Comparison of ENCODE assay signal across 8 mouse cellular contexts in the genomic region with DNA sequence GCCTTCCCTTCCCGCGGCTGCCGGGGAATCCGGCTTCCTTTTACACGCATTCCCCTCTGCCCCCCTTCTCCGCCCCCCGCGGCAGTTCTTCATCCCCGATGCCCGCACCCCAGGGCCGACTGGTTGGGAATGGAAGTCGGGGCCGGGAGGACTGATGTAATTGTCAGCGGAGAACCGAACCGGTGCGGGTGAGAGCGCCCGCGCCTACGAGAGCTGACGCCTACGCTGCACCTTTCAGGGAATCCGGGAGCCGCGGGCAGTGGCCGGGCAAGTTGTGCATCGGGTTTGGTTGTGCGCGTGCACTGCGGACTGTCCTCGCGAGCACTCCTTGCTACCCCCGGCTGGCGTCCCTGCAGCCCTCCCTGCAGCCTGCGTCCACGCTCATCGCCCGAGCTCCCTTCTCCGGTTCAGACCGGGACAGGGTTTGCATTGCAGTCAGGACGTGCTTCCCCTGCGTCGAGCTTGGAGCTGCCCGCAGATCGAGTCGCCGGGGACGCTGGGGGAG. TPM values are rescaled to one million over a fixed set of nuclear protein-coding genes. Genes with fewer than 3 reads are reported as not detected.
DNase-seq lines count a peak whose midpoint lies in the region; ATAC-seq and TF ChIP-seq lines count a peak whose summit lies in the region.

No protein-coding gene starts in this region.

- peak overlapping the region; percentile 72 for H3K9ac ChIP-seq in embryonic facial prominence, embryonic 15.5 days
- peak overlapping the region; percentile 77 for H3K9ac ChIP-seq in heart, embryonic 11.5 days (ENCODE audit: low read depth, low read length)
- H3K9ac ChIP-seq in kidney, embryonic 14.5 days (ENCODE audit: low read depth, low read length) = peak overlapping the region; percentile 73
- H3K9ac ChIP-seq in limb, embryonic 14.5 days (ENCODE audit: low read depth, low read length, severe bottlenecking) = peak overlapping the region; percentile 77
- peak overlapping the region; percentile 96 for H3K9ac ChIP-seq in midbrain, postnatal 0 days (replicated peaks; ENCODE audit: low read length, poor library complexity, severe bottlenecking)

- DNase-seq in CD4-positive helper T cell, adult 2 months (ENCODE audit: low read depth, low spot score) = peak; percentile 22
- DNase-seq in adrenal gland, postnatal 4 days (ENCODE audit: low spot score in 2 of 2) = peak; percentile 18 to 19
- peak; percentile 42 for DNase-seq in limb, embryonic 14.5 days (ENCODE audit: low spot score)
- peak; percentile 73 for DNase-seq in midbrain, postnatal 0 days (ENCODE audit: low spot score)
- DNase-seq in testis, postnatal 10 days (ENCODE audit: low spot score) = peak; percentile 66

- H3K27ac ChIP-seq in embryonic facial prominence, embryonic 15.5 days (replicated peaks) = peak overlapping the region; percentile 76
- H3K27ac ChIP-seq in heart, embryonic 11.5 days (ENCODE audit: low read depth, low read length) = peak overlapping the region; percentile 46; the same call in 1 of the 2 replicates
- 0 out of 2 replicates have a peak overlapping the region, but pooled peaks have one; percentile 27 for H3K27ac ChIP-seq in kidney, embryonic 14.5 days (ENCODE audit: low read depth, low read length)
- peak overlapping the region; percentile 55 for H3K27ac ChIP-seq in limb, embryonic 14.5 days (replicated peaks; ENCODE audit: low read depth, low read length)
- H3K27ac ChIP-seq in midbrain, postnatal 0 days (ENCODE audit: low read depth, low read length) = peak overlapping the region; percentile 95

- H3K27me3 ChIP-seq in embryonic facial prominence, embryonic 15.5 days = peaks cover 4% of the 10 kb centered on the region
- H3K27me3 ChIP-seq in heart, embryonic 11.5 days (ENCODE audit: control insufficient read depth, insufficient read depth, low read length) = peaks cover 9% of the 10 kb centered on the region; the same call in 1 of the 2 replicates
- H3K27me3 ChIP-seq in kidney, embryonic 14.5 days (ENCODE audit: control insufficient read depth, insufficient read depth, low read length) = peaks cover 10% of the 10 kb centered on the region; the same call in 1 of the 2 replicates
- no peaks in the 10 kb centered on the region for H3K27me3 ChIP-seq in limb, embryonic 14.5 days (ENCODE audit: control insufficient read depth, insufficient read depth, low read length)
- no peaks in the 10 kb centered on the region for H3K27me3 ChIP-seq in midbrain, postnatal 0 days (ENCODE audit: insufficient read depth, low read length)

- no peak for TF ChIP-seq CTCF in midbrain, postnatal 0 days (IDR thresholded peaks at IDR 0.05)

- H3K4me1 ChIP-seq in embryonic facial prominence, embryonic 15.5 days = peaks cover 4% of the 10 kb centered on the region; the same call in 1 of the 2 replicates
- peaks cover 6% of the 10 kb centered on the region; the same call in 1 of the 2 replicates for H3K4me1 ChIP-seq in heart, embryonic 11.5 days (ENCODE audit: control insufficient read depth, insufficient read depth, low read length)
- H3K4me1 ChIP-seq in kidney, embryonic 14.5 days (ENCODE audit: control insufficient read depth, insufficient read depth, low read length) = 0 out of 2 replicates have a peak, but pooled peaks cover 3% of the 10 kb centered on the region
- peaks cover 8% of the 10 kb centered on the region for H3K4me1 ChIP-seq in limb, embryonic 14.5 days (ENCODE audit: control insufficient read depth, insufficient read depth, low read length)
- H3K4me1 ChIP-seq in midbrain, postnatal 0 days (ENCODE audit: insufficient read depth, low read length) = peaks cover 4% of the 10 kb centered on the region

- peak; percentile 60 for ATAC-seq in embryonic facial prominence, embryonic 15.5 days (ENCODE audit: insufficient number of reproducible peaks, low FRiP score, low TSS enrichment, low read depth)
- ATAC-seq in heart, embryonic 11.5 days (replicated peaks; ENCODE audit: insufficient number of reproducible peaks, low FRiP score, low TSS enrichment) = peak; percentile 50; the same call in 1 of the 2 replicates
- ATAC-seq in kidney, embryonic 14.5 days (ENCODE audit: low FRiP score, low TSS enrichment) = peak; percentile 59
- ATAC-seq in limb, embryonic 14.5 days (ENCODE audit: low FRiP score, low read depth) = peak; percentile 51
- peak; percentile 71 for ATAC-seq in midbrain, postnatal 0 days (ENCODE audit: low FRiP score)

- WGBS in embryonic facial prominence, embryonic 15.5 days = 0% methylated on average over 45 of the region's 49 CpGs
- under 1% methylated on average over 48 of the region's 49 CpGs for WGBS in heart, embryonic 11.5 days (ENCODE audit: insufficient replicate concordance)
- under 1% methylated on average over 47 of the region's 49 CpGs for WGBS in kidney, embryonic 14.5 days
- WGBS in limb, embryonic 14.5 days = 2% methylated on average over 29 of the region's 49 CpGs
- under 1% methylated on average over 42 of the region's 49 CpGs for WGBS in midbrain, postnatal 0 days

- peak overlapping the region; percentile 90 for H3K4me2 ChIP-seq in embryonic facial prominence, embryonic 15.5 days (replicated peaks)
- H3K4me2 ChIP-seq in heart, embryonic 11.5 days = peak overlapping the region; percentile 94
- peak overlapping the region; percentile 90 for H3K4me2 ChIP-seq in kidney, embryonic 14.5 days (replicated peaks; ENCODE audit: low read depth, low read length)
- peak overlapping the region; percentile 77 for H3K4me2 ChIP-seq in limb, embryonic 14.5 days (replicated peaks; ENCODE audit: low read depth, low read length, severe bottlenecking)
- H3K4me2 ChIP-seq in midbrain, postnatal 0 days (ENCODE audit: low read depth, low read length, poor library complexity, severe bottlenecking) = peak overlapping the region; percentile 83

- no peaks in the 10 kb centered on the region for H3K36me3 ChIP-seq in embryonic facial prominence, embryonic 15.5 days
- no peaks in the 10 kb centered on the region for H3K36me3 ChIP-seq in heart, embryonic 11.5 days (ENCODE audit: control insufficient read depth, insufficient read depth, low read length)
- H3K36me3 ChIP-seq in kidney, embryonic 14.5 days (ENCODE audit: control insufficient read depth, insufficient read depth, low read length) = no peaks in the 10 kb centered on the region
- no peaks in the 10 kb centered on the region for H3K36me3 ChIP-seq in limb, embryonic 14.5 days (ENCODE audit: control insufficient read depth, insufficient read depth, low read length)
- H3K36me3 ChIP-seq in midbrain, postnatal 0 days (ENCODE audit: insufficient read depth, low read length) = no peaks in the 10 kb centered on the region

- no peak for TF ChIP-seq POLR2A in limb, embryonic 14.5 days (IDR thresholded peaks at IDR 0.05; ENCODE audit: borderline replicate concordance, extremely low read depth, insufficient read depth, insufficient read length)

- H3K9me3 ChIP-seq in embryonic facial prominence, embryonic 15.5 days (replicated peaks) = no peaks in the 10 kb centered on the region
- no peaks in the 10 kb centered on the region for H3K9me3 ChIP-seq in heart, embryonic 11.5 days (replicated peaks; ENCODE audit: control insufficient read depth, low read length)
- no peaks in the 10 kb centered on the region for H3K9me3 ChIP-seq in kidney, embryonic 14.5 days (ENCODE audit: control insufficient read depth, low read length)
- H3K9me3 ChIP-seq in limb, embryonic 14.5 days (ENCODE audit: control insufficient read depth, low read length) = no peaks in the 10 kb centered on the region
- no peaks in the 10 kb centered on the region for H3K9me3 ChIP-seq in midbrain, postnatal 0 days (ENCODE audit: low read length)

- peak overlapping the region; percentile 95 for H3K4me3 ChIP-seq in embryonic facial prominence, embryonic 15.5 days (replicated peaks)
- peak overlapping the region; percentile 83 for H3K4me3 ChIP-seq in heart, embryonic 11.5 days (ENCODE audit: low read depth, low read length)
- peak overlapping the region; percentile 92 for H3K4me3 ChIP-seq in kidney, embryonic 14.5 days (ENCODE audit: low read length)
- peak overlapping the region; percentile 93 for H3K4me3 ChIP-seq in limb, embryonic 14.5 days (replicated peaks; ENCODE audit: low read length)
- H3K4me3 ChIP-seq in midbrain, postnatal 0 days (ENCODE audit: low read depth, low read length) = peak overlapping the region; percentile 96

RNA-seq across cellular contexts. Expression of a gene that starts 0.7 kb away (rescaled TPM):
- total RNA-seq in adrenal gland, postnatal 4 days (2021) = 10 to 100 TPM; 29.9 to 33.9 TPM
- polyA plus RNA-seq in embryonic facial prominence, embryonic 15.5 days (2015; fragmentation: Nextera tagmentation; extraction: Ambion mirVana) = 12.0 and 15.1 TPM in 2 replicates
- polyA plus RNA-seq in heart, embryonic 11.5 days (2014; fragmentation: Nextera tagmentation; extraction: Ambion mirVana) = 5.9 TPM in 2 replicates
- 13.2 and 17.5 TPM in 2 replicates for polyA plus RNA-seq in kidney, embryonic 14.5 days (2014; fragmentation: Nextera tagmentation; extraction: Ambion mirVana)
- 8.9 and 11.3 TPM in 2 replicates for polyA plus RNA-seq in limb, embryonic 14.5 days (2012; rRNA removed)
- polyA plus RNA-seq in limb, embryonic 14.5 days (2014; fragmentation: Nextera tagmentation; extraction: Ambion mirVana) = 11.5 and 15.1 TPM in 2 replicates
- 17.0 and 20.4 TPM in 2 replicates for total RNA-seq in midbrain, postnatal 0 days (2014; rRNA removed)
- 22.2 and 26.7 TPM in 2 replicates for polyA plus RNA-seq in midbrain, postnatal 0 days (2015; fragmentation: Nextera tagmentation; extraction: Ambion mirVana)

RNA-seq across cellular contexts. Expression of a gene that starts 37.2 kb away (rescaled TPM):
- total RNA-seq in adrenal gland, postnatal 4 days (2021) = 10 to 100 TPM; 49.3 to 50.7 TPM
- polyA plus RNA-seq in embryonic facial prominence, embryonic 15.5 days (2015; fragmentation: Nextera tagmentation; extraction: Ambion mirVana) = 14.8 and 15.5 TPM in 2 replicates
- 11.0 and 11.4 TPM in 2 replicates for polyA plus RNA-seq in heart, embryonic 11.5 days (2014; fragmentation: Nextera tagmentation; extraction: Ambion mirVana)
- 15.9 and 18.2 TPM in 2 replicates for polyA plus RNA-seq in kidney, embryonic 14.5 days (2014; fragmentation: Nextera tagmentation; extraction: Ambion mirVana)
- 24.9 and 31.2 TPM in 2 replicates for polyA plus RNA-seq in limb, embryonic 14.5 days (2012; rRNA removed)
- 14.8 and 16.8 TPM in 2 replicates for polyA plus RNA-seq in limb, embryonic 14.5 days (2014; fragmentation: Nextera tagmentation; extraction: Ambion mirVana)
- total RNA-seq in midbrain, postnatal 0 days (2014; rRNA removed) = 31.3 and 37.5 TPM in 2 replicates
- polyA plus RNA-seq in midbrain, postnatal 0 days (2015; fragmentation: Nextera tagmentation; extraction: Ambion mirVana) = 17.5 and 17.9 TPM in 2 replicates

RNA-seq across cellular contexts. Expression of a gene that starts 46.7 kb away (rescaled TPM):
- total RNA-seq in adrenal gland, postnatal 4 days (2021) = not detected
- polyA plus RNA-seq in embryonic facial prominence, embryonic 15.5 days (2015; fragmentation: Nextera tagmentation; extraction: Ambion mirVana) = not detected in 2 replicates
- 0.26 and 0.61 TPM in 2 replicates for polyA plus RNA-seq in heart, embryonic 11.5 days (2014; fragmentation: Nextera tagmentation; extraction: Ambion mirVana)
- not detected in 2 replicates for polyA plus RNA-seq in kidney, embryonic 14.5 days (2014; fragmentation: Nextera tagmentation; extraction: Ambion mirVana)
- 0.13 and 0.14 TPM in 2 replicates for polyA plus RNA-seq in limb, embryonic 14.5 days (2012; rRNA removed)
- polyA plus RNA-seq in limb, embryonic 14.5 days (2014; fragmentation: Nextera tagmentation; extraction: Ambion mirVana) = 0.30 TPM in 1 of 2 replicates, not detected in the other
- not detected in 2 replicates for total RNA-seq in midbrain, postnatal 0 days (2014; rRNA removed)
- 0.25 and 0.82 TPM in 2 replicates for polyA plus RNA-seq in midbrain, postnatal 0 days (2015; fragmentation: Nextera tagmentation; extraction: Ambion mirVana)

Comparison
In these comparisons a context has a peak if more than half of its experiments do, and no peak if none do; other contexts are left out.
1. Peak in every context shown above with its lines: DNase-seq, ATAC-seq, H3K4me3 ChIP-seq and H3K27ac ChIP-seq.
2. DNase-seq: peak in every context shown above with its lines; median percentile 73 in midbrain, postnatal 0 days; 66 in testis, postnatal 10 days; 42 in limb, embryonic 14.5 days; 22 in CD4-positive helper T cell, adult 2 months; 18 in adrenal gland, postnatal 4 days.
3. H3K27ac ChIP-seq: peak in every context shown above with its lines; median percentile 95 in midbrain, postnatal 0 days; 76 in embryonic facial prominence, embryonic 15.5 days; 55 in limb, embryonic 14.5 days; 46 in heart, embryonic 11.5 days; 27 in kidney, embryonic 14.5 days.